Mouse (Mus musculus): ENCODE data around the gene Usp2. TPM values are rescaled to one million over a fixed set of nuclear protein-coding genes. Genes with fewer than 3 reads are reported as not detected.

The Usp2 gene
- total RNA-seq, 2 experiments from 2014 or later, result 1.3 to 5.7 TPM

DNA sequence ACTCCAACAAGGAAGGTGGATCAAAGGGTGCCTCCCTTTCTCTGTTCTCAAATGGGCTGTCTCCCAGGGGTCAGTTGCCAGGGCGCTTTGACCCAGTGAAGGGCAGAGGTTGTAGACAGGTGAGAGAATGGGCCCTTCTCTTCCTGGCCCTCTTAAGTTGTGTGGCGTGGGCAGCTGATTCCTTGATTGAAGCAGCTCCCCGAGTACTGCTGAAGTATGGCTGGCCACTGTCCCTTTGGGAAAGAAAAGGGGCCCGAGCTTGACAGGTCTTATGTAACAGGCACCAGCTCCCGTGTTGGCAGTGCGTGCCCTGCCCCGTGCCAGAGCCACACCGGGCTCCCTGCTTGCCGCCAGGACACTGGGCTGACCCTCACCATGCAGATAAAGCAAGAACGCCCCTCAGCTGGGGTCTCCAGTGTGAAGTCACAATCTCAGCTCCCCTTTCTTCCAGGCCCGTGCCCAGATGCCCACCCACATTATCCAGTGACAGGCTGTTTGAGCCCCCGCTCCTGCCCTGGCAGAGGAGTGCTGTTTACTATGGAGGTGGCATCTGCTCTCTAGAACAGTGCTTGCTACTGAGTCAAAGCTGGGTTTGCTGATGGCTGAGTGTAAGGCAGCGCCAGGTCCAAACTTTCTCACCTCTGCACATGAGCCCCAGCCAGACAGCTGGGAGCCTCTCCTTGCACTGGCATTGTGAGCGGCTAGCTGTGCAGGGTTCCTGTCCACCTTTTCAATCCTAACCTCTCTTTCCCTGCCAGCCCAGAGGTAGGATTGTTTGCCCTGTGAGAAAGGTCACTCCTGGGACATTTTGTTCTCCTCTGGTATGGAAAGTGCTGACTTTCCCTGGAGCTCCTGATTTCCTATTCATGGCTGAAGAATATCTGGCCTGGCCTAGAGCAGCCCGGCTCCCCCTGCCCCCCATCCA lies 19.2 kb downstream of the Usp2 start:
- ATAC-seq (replicated peaks; ENCODE audit: low FRiP score, poor library complexity, severe bottlenecking), result no peak

DNA sequence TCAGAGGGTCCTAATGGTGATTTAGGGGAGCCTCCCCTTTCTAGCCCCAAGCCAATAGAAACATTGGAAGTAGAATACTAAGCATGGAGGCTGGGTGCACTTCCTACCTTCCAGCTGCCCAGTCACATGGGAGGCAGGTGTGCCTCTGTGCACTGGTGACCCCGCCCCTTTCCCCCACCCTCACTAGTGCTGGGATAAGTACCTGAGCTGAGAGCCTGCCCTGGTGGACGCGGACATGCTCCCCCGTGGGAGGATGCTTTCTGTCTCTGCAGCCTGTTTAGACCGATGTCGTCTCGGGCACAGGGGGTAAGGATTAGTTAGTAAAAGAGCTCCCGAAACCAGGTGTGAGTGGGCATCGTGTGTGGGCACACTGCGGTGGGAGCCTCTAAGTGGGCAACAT lies 20.1 kb downstream of the Usp2 start:
- ATAC-seq (replicated peaks; ENCODE audit: low FRiP score, poor library complexity, severe bottlenecking), result no peak

- ATAC-seq (replicated peaks; ENCODE audit: low FRiP score, poor library complexity, severe bottlenecking), result no peak
Observed at GRCm38 (mm10) chr9:44087761-44088455, 21.1 kb downstream of the Usp2 start.

GRCm38 (mm10) chr9:44088877-44089608 lies 22.2 kb downstream of the Usp2 start:
- no peak for ATAC-seq (replicated peaks; ENCODE audit: low FRiP score, poor library complexity, severe bottlenecking)

- ATAC-seq (replicated peaks; ENCODE audit: low FRiP score, poor library complexity, severe bottlenecking), result no peak
Observed at GRCm38 (mm10) chr9:44093612-44094503, 27.0 kb downstream of the Usp2 start.

DNA sequence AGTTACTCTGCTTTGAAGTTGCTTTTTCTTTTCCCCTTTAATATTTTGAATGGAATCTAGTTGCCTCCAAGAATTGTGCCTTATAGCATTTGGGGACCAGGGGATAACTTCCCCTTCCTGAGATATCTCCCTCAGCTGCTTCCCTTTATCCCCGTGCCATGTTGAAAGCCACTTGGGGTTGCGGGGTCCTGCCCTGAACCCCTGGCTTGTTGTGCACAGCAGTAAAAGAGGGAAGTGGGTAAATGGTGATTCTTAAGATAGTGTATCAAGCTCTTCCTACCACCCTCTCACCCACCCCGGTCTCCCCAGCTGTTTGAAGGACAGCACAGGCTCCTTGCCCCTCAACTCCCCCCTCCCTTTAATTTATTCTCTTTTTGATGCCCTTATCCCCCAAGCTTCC lies 27.9 kb downstream of the Usp2 start:
- ATAC-seq (replicated peaks; ENCODE audit: low FRiP score, poor library complexity, severe bottlenecking), result no peak

DNA sequence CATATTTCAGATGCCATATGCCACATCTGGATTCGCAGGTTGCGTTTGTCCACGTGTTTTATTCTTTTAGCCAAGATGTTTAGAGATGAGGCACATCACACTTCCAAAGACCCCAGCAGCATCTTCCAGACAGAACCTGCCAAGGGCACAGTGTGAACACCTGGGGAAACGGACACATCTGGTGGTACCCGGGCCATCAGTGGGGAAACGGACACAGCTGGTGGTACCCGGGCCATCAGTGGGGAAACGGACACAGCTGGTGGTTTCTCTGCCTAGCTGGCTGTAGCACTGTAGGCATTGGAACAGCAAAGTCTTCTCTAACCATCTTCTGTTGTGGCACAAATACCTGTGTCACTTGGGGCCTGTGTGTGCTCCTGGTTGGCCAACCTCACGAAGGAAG lies 29.0 kb downstream of the Usp2 start:
- ATAC-seq (replicated peaks; ENCODE audit: low FRiP score, poor library complexity, severe bottlenecking), result no peak

DNA sequence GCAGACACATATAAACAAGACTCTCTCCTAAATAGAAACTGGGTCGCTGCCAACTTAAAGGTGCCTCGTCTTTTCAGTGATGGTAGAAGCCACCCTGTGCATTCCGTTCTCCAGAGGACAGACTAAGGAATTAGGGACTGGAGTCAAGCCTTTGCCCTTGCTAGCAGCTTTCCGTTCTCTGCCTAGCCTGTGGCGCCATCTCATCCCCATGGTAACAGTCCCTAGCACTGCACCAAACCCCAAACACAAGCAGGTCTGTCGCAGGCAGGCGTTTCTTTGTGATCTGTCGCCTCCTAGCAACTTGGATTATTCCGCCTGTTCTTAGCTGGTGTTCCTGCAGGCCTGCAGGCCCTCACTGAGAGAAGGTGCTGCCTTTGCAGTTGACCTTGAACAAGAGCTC lies 29.7 kb downstream of the Usp2 start:
- no peak for ATAC-seq (replicated peaks; ENCODE audit: low FRiP score, poor library complexity, severe bottlenecking)

- no peak for ATAC-seq (replicated peaks; ENCODE audit: low FRiP score, poor library complexity, severe bottlenecking)
Observed at GRCm38 (mm10) chr9:44101490-44101889, 34.7 kb downstream of the Usp2 start, which contains the start of gene Mfrp. Gene Mfrp (plus strand): TSS chr9:44101729.

GRCm38 (mm10) chr9:44104881-44105280 lies 38.1 kb downstream of the Usp2 start:
- ATAC-seq (replicated peaks; ENCODE audit: low FRiP score, poor library complexity, severe bottlenecking), result no peak

- ATAC-seq (replicated peaks; ENCODE audit: low FRiP score, poor library complexity, severe bottlenecking), result no peak
Observed at GRCm38 (mm10) chr9:44105781-44106180, 39.0 kb downstream of the Usp2 start.

DNA sequence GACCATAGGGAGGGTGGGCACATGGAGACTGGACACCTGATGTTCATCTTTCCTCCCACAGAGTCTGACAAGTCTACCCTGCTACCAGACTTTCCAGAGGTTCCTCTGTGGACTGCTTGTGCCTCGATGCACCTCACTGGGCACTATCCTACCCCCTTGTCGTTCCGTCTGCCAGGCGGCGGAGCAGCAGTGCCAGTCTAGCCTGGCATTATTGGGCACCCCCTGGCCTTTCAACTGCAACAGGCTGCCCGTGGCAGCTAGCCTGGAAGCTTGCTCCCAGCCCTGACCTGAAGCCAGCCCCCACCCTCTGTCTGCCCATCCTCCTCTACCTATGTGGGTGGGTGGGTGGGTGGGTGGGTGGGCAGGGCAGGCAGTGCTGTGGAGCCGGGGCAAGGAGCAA lies 39.4 kb downstream of the Usp2 start:
- ATAC-seq (replicated peaks; ENCODE audit: low FRiP score, poor library complexity, severe bottlenecking), result no peak

- ATAC-seq (replicated peaks; ENCODE audit: low FRiP score, poor library complexity, severe bottlenecking), result no peak
Observed at GRCm38 (mm10) chr9:44106596-44106995, 39.8 kb downstream of the Usp2 start.

GRCm38 (mm10) chr9:44107110-44107509 lies 40.3 kb downstream of the Usp2 start, which contains the start of gene C1qtnf5:
Gene C1qtnf5 (plus strand): TSS chr9:44107245.
- ATAC-seq (replicated peaks; ENCODE audit: low FRiP score, poor library complexity, severe bottlenecking), result no peak

GRCm38 (mm10) chr9:44107557-44108179 lies 40.8 kb downstream of the Usp2 start:
- ATAC-seq (replicated peaks; ENCODE audit: low FRiP score, poor library complexity, severe bottlenecking), result no peak

GRCm38 (mm10) chr9:44108269-44109055 lies 41.6 kb downstream of the Usp2 start:
- ATAC-seq (replicated peaks; ENCODE audit: low FRiP score, poor library complexity, severe bottlenecking), result no peak

GRCm38 (mm10) chr9:44109360-44110095 lies 42.7 kb downstream of the Usp2 start:
- ATAC-seq (replicated peaks; ENCODE audit: low FRiP score, poor library complexity, severe bottlenecking), result peak; percentile 45; the same call in 1 of the 2 replicates

All from erythroblast, adult 5-6 weeks (primary cell).